Mouse (Mus musculus): ENCODE data around the gene Iscu. TPM values are rescaled to one million over a fixed set of nuclear protein-coding genes. Genes with fewer than 3 reads are reported as not detected.

Gene Iscu
- polyA plus RNA-seq (2015; fragmentation: Nextera tagmentation; extraction: Ambion mirVana), result 99.6 and 102 TPM in 2 replicates

DNA sequence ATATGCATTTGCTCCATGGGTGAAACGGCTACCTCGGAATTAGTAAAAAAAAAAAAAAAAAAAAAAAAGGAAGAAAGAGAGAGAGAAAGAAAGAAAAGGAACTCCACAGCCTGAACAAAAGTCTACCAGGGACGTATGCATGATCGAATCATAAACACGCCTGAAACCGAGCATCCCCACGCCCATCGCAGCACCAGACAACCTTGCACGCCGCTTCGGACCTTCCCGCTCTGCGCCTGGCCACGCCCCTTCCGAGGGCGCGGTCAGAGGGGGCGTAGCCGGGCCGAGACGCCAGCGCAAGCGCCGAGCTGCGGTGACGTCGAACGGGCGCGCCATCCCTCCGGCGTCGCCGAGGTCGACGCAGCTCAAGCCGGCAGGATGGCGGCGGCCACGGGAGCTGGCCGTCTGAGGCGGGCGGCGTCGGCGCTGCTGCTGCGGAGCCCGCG is at the start of gene Iscu, which contains the start of gene Sart3:
Iscu (plus strand) TSS at position 299 of the 446 bp plus-strand sequence.
Sart3 (minus strand) TSS at position 61 of the 446 bp plus-strand sequence.
- Histone ChIP-seq H3K27ac (replicated peaks) (peak within 1 kb of the TSS; percentile 94), H3K27me3 (replicated peaks) (no peaks in the 10 kb centered on the region), H3K36me3 (peaks cover 53% of the 10 kb centered on the region), H3K9me3 (no peaks in the 10 kb centered on the region), H3K4me2 (peak within 1 kb of the TSS; percentile 99), H3K9ac (peak within 1 kb of the TSS; percentile 94), H3K4me3 (peak within 1 kb of the TSS; percentile 100), H3K4me1 (peaks cover 29% of the 10 kb centered on the region)
- 0% methylated on average over 49 of the region's 49 CpGs for WGBS
- ATAC-seq (ENCODE audit: extremely low read depth, insufficient number of reproducible peaks, low FRiP score, low TSS enrichment), result peak; percentile 86

DNA sequence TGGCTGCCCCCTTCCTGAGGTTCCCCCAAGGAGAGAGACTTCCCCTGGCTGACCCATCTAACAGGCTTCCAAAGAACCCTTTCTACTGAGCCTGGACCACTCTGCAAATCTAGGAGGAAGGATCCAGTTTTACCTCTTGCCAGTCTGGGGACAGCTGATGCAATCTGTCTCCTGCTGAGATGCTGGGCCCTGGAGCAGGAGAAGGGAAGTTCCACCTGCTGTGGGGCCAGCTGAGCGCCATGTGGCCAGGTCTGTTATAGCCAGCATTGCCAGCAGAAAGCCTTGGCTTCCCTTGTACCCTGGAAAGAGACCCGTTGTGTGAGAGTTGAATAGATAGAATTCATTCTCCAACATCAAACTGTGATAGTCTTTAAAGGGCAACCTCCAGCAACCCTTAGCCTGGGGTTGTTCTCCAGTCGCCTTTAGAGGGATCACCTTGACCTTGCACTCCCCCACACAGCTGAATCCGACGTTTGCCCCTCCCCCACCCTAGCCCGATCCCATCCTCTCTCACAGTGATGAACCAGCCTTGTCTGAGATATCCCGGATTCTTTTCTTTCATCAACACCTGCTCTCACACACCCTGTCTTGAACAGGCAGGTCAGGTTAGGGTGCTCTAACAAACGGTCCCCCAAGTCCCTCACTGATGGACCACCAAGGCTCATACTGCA is 48.8 kb upstream of the Iscu start:
- Histone ChIP-seq H3K9me3 (no peaks in the 10 kb centered on the region), H3K4me3 (no peak overlapping the region), H3K9ac (no peak overlapping the region), H3K27ac (replicated peaks) (no peak overlapping the region), H3K4me2 (no peak overlapping the region), H3K27me3 (replicated peaks) (peaks cover 47% of the 10 kb centered on the region), H3K4me1 (no peaks in the 10 kb centered on the region), H3K36me3 (no peaks in the 10 kb centered on the region)
- ATAC-seq (ENCODE audit: extremely low read depth, insufficient number of reproducible peaks, low FRiP score, low TSS enrichment), result no peak
- 19% methylated on average over 8 of the region's 8 CpGs for WGBS

DNA sequence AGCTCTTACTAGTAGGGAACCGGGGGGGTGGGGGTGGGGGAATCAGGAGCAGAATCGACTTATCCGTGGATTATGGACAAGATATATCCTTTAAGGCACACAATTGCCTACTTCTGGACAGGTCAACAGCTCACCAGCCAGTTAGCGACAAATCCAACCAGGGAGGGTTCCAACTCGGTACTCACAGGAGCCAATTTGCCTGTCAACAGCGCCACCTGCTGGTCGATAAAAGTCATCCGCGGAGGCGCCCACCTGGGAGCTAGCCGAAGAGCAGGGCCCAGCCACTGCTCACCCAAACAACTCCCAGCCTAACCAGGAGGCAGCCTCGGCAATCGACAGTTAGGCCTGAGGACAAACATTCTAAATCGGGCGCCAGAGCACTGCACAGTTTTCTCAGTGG is 48.1 kb upstream of the Iscu start, which contains the start of gene 1700069L16Rik:
1700069L16Rik (minus strand) TSS at position 327 of the 400 bp plus-strand sequence.
- Histone ChIP-seq H3K9ac (no peak within 1 kb of the TSS), H3K36me3 (no peaks in the 10 kb centered on the region), H3K27me3 (replicated peaks) (peaks cover 42% of the 10 kb centered on the region), H3K4me2 (no peak within 1 kb of the TSS), H3K4me3 (no peak within 1 kb of the TSS), H3K4me1 (no peaks in the 10 kb centered on the region), H3K27ac (replicated peaks) (no peak within 1 kb of the TSS), H3K9me3 (no peaks in the 10 kb centered on the region)
- WGBS, result 3% methylated on average over 15 of the region's 15 CpGs
- peak; percentile 31; the same call in 1 of the 2 replicates for ATAC-seq (ENCODE audit: extremely low read depth, insufficient number of reproducible peaks, low FRiP score, low TSS enrichment)

DNA sequence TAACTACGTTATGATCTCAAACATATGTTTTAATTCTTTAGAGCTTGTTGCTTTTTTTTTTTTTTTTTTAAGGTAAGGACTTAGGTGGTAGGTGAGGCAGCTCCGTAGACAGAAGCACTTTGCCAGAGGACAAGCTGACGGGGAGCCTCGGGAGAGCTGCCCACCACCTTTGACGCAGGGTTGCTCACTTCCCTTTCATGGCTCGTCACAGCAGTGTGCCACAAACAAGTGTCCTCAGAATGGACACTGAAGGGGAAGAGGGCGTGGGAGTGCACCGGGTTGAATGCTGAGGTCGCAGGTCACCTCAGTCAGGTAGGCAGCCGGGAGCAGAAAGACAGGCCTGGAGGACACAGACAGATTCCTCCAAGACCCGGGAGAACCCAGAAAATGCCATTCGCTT is 47.1 kb upstream of the Iscu start:
- Histone ChIP-seq H3K4me3 (no peak overlapping the region), H3K27me3 (replicated peaks) (peaks cover 42% of the 10 kb centered on the region), H3K36me3 (no peaks in the 10 kb centered on the region), H3K4me2 (no peak overlapping the region), H3K27ac (replicated peaks) (no peak overlapping the region), H3K9me3 (no peaks in the 10 kb centered on the region), H3K9ac (no peak overlapping the region), H3K4me1 (no peaks in the 10 kb centered on the region)
- no peak for ATAC-seq (ENCODE audit: extremely low read depth, insufficient number of reproducible peaks, low FRiP score, low TSS enrichment)
- WGBS, result 72% methylated on average over 12 of the region's 12 CpGs

DNA sequence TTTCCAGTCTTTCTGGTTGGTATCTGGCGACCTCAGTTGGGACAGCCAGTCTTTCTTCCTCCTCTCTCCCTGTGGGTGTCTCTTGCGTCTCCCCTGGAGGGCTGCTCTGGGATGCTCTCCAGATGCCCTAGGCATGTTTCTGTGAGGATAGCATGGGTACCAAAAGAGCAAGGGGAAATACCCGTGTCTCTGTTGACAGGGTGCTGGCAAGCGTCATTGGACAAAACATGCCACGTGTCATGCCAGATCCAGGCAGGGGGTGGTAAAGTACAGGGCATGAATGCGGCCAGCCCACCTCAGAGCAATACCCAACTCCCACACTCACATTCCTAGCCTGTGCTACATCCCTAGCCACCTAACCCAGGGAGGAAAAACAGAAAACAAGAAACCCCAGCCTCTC is 45.9 kb upstream of the Iscu start:
- H3K36me3 ChIP-seq, result no peaks in the 10 kb centered on the region
- 56% methylated on average over 6 of the region's 6 CpGs for WGBS
- no peaks in the 10 kb centered on the region for H3K9me3 ChIP-seq
- peaks cover 42% of the 10 kb centered on the region for H3K27me3 ChIP-seq (replicated peaks)
- H3K4me2 ChIP-seq, result no peak overlapping the region
- no peak overlapping the region for H3K4me3 ChIP-seq
- no peak overlapping the region for H3K27ac ChIP-seq (replicated peaks)
- no peaks in the 10 kb centered on the region for H3K4me1 ChIP-seq
- ATAC-seq (ENCODE audit: extremely low read depth, insufficient number of reproducible peaks, low FRiP score, low TSS enrichment), result no peak
- no peak overlapping the region for H3K9ac ChIP-seq

DNA sequence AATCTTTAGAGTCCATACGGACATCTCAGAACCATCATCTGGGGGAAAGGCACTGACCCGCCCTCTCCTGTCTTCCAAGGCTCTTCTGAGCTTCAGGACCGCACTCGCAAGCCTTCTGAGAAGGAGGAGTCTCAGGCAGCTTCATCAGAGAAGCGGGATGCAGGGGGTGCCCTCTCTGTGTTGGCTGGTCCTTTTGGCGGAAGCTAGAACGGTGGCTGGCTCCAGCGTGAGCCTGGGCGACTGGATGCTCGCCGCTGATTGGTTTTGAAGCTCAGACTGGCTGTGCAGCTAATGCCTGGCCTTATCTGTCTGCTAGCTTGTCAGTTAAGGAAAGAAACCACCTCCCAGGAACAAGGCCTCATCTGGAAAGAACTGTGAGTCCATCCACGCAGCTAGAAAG is 45.3 kb upstream of the Iscu start:
- Histone ChIP-seq H3K27me3 (replicated peaks) (peaks cover 42% of the 10 kb centered on the region), H3K27ac (replicated peaks) (no peak overlapping the region), H3K9me3 (no peaks in the 10 kb centered on the region), H3K4me2 (no peak overlapping the region), H3K36me3 (no peaks in the 10 kb centered on the region), H3K4me1 (no peaks in the 10 kb centered on the region), H3K4me3 (no peak overlapping the region), H3K9ac (no peak overlapping the region)
- no peak for ATAC-seq (ENCODE audit: extremely low read depth, insufficient number of reproducible peaks, low FRiP score, low TSS enrichment)
- 36% methylated on average over 12 of the region's 12 CpGs for WGBS

DNA sequence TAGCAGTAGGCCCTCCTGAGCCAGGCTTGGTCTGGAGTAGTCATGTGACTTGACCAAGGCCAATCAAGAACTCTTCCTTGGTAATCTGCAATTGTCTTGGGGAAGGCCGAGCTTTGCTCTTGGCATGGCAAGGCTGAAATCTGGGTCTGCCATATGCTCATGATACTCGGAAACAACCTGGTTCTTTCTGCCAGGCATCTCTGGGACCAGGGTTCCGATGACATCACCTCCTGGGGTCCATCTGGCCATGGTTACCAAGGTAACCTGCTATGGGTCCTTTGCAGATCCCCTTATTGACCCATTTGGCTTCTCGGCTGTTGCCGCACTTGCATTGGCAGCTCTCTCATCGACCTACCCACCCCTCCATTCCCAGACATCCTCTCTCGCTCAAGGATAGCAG is 44.5 kb upstream of the Iscu start:
- 72% methylated on average over 7 of the region's 7 CpGs for WGBS
- Histone ChIP-seq H3K27ac (replicated peaks) (no peak overlapping the region), H3K4me3 (no peak overlapping the region), H3K4me1 (no peaks in the 10 kb centered on the region), H3K36me3 (no peaks in the 10 kb centered on the region), H3K4me2 (no peak overlapping the region), H3K9ac (no peak overlapping the region), H3K9me3 (no peaks in the 10 kb centered on the region), H3K27me3 (replicated peaks) (peaks cover 42% of the 10 kb centered on the region)
- no peak for ATAC-seq (ENCODE audit: extremely low read depth, insufficient number of reproducible peaks, low FRiP score, low TSS enrichment)

DNA sequence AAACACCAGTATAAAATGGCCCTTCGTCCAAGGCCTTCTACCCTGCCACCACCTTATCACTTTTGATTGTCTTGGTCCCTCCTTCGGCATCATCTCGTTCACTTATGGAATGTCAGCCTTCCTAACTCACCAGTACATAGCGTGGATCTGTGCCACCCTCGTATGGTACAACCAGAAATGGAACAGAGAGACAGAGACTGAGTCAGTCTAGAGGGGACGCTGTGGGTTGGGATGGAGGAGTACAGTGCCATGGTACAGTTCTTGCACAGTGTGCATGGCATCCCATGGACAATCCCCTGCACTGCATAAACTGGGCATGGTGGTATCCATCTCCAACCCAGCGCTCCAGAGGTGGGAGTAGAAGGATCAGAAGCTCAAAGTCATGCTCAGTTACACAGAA is 43.9 kb upstream of the Iscu start:
- peaks cover 35% of the 10 kb centered on the region for H3K27me3 ChIP-seq (replicated peaks)
- no peaks in the 10 kb centered on the region for H3K4me1 ChIP-seq
- WGBS, result 74% methylated on average over 7 of the region's 7 CpGs

DNA sequence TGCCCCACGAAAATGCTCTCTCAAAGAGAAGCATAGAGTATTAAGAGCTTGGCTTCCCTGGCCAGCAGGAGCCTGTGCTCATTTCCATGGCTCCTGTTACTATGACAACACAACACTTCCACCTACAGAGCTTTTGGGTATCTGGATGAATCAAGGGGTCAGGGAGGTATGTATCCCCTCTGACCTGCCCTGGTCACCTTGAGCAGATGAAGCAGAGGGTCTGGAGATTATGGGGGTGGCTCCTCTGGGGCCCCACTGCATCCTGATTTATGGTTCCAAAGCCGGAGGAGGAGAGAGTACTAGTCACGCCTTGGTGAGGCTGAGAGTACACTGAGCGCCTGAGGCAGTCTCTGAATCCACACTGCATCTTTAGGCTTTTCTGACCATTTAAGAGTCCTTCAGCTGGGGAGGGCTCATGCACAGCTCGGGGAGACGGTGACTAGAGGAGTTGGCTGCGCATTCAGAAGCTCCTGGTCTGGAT is 41.9 kb upstream of the Iscu start:
- Histone ChIP-seq H3K4me3 (no peak overlapping the region), H3K27ac (replicated peaks) (no peak overlapping the region), H3K4me2 (no peak overlapping the region), H3K36me3 (no peaks in the 10 kb centered on the region), H3K9me3 (no peaks in the 10 kb centered on the region), H3K9ac (no peak overlapping the region), H3K4me1 (peaks cover 5% of the 10 kb centered on the region; the same call in 1 of the 2 replicates), H3K27me3 (replicated peaks) (peaks cover 25% of the 10 kb centered on the region)
- 66% methylated on average over 7 of the region's 7 CpGs for WGBS
- no peak for ATAC-seq (ENCODE audit: extremely low read depth, insufficient number of reproducible peaks, low FRiP score, low TSS enrichment)

More for the DNA sequence above, 43.9 kb upstream of the Iscu start:
- Histone ChIP-seq H3K9me3 (no peaks in the 10 kb centered on the region), H3K27ac (replicated peaks) (no peak overlapping the region), H3K36me3 (no peaks in the 10 kb centered on the region), H3K9ac (no peak overlapping the region), H3K4me2 (no peak overlapping the region), H3K4me3 (no peak overlapping the region)
- no peak for ATAC-seq (ENCODE audit: extremely low read depth, insufficient number of reproducible peaks, low FRiP score, low TSS enrichment)

DNA sequence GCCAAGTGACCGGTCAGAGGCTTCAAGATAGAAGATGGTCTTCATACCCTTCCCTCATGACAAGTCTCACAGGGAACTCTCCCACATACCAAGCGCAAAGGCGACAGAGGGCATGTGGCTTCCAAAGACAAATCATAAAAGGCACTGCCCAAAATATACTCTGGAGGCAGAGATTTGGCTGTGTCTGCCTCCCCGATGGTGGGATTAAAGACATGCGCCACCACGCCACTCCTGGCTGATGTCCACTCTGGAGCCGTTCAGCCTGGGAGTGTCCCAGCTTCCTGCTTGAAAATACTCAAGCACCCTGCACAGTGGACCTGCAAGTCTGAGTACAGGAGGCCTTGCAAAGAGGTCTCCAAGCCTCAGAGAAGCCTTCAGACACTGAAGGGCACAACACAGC is 41.4 kb upstream of the Iscu start:
- Histone ChIP-seq H3K9ac (no peak overlapping the region), H3K4me1 (peaks cover 6% of the 10 kb centered on the region), H3K9me3 (no peaks in the 10 kb centered on the region), H3K27me3 (replicated peaks) (peaks cover 20% of the 10 kb centered on the region), H3K27ac (replicated peaks) (no peak overlapping the region), H3K36me3 (no peaks in the 10 kb centered on the region), H3K4me2 (no peak overlapping the region), H3K4me3 (no peak overlapping the region)
- no peak for ATAC-seq (ENCODE audit: extremely low read depth, insufficient number of reproducible peaks, low FRiP score, low TSS enrichment)
- WGBS, result 79% methylated on average over 7 of the region's 7 CpGs

DNA sequence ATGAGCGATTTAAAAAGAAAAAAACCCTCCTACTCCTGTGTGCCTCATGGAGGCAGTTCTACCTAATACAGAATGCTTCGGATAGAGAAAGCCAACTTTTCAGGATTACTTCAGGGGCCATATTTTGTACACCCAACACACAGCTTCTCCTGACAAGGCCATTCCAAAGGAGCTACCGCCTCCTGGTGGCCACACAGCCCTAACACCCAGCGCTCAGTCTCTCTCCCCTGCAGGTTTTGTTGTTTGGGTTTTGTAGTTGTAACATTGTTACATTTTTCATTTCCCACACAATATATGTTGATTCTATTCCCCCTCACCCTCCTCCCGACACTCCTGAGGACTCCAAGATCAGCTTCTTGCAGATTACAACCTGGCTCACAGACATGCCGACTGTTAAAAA is 40.4 kb upstream of the Iscu start:
- H3K4me1 ChIP-seq, result peaks cover 16% of the 10 kb centered on the region
- H3K27me3 ChIP-seq (replicated peaks), result peaks cover 10% of the 10 kb centered on the region; the same call in 1 of the 2 replicates
- no peaks in the 10 kb centered on the region for H3K36me3 ChIP-seq
- no peak overlapping the region for H3K4me2 ChIP-seq
- WGBS, result 20% methylated on average over 6 of the region's 6 CpGs
- no peak for ATAC-seq (ENCODE audit: extremely low read depth, insufficient number of reproducible peaks, low FRiP score, low TSS enrichment)
- no peak overlapping the region for H3K4me3 ChIP-seq
- H3K9me3 ChIP-seq, result no peaks in the 10 kb centered on the region
- no peak overlapping the region for H3K9ac ChIP-seq
- no peak overlapping the region for H3K27ac ChIP-seq (replicated peaks)

DNA sequence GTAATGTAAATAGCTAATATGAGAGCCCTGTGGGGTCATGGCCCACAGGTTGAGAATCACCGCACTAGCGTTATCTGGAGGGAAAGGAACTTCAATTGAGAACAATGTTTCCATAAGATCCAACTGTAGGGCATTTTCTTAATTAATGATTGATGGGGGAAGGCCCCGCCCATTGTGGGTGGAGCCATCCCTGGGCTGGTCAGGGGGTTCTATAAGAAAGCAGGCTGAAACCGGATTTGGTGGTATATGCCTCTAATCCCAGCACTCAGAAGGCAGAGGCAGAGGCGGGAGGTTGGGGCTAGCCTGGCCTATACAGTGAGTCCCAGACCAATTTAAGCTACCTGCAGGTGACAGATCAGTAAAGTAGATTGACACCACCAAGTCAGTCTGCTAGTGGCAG is 38.2 kb upstream of the Iscu start:
- Histone ChIP-seq H3K9ac (no peak overlapping the region), H3K4me2 (no peak overlapping the region), H3K4me3 (no peak overlapping the region), H3K36me3 (peaks cover 19% of the 10 kb centered on the region), H3K27me3 (replicated peaks) (no peaks in the 10 kb centered on the region), H3K4me1 (peaks cover 18% of the 10 kb centered on the region), H3K27ac (replicated peaks) (no peak overlapping the region), H3K9me3 (no peaks in the 10 kb centered on the region)
- no peak for ATAC-seq (ENCODE audit: extremely low read depth, insufficient number of reproducible peaks, low FRiP score, low TSS enrichment)
- 69% methylated on average over 5 of the region's 5 CpGs for WGBS
